Mouse (Mus musculus) cerebellum, adult 2 months (tissue): ENCODE data around the gene Ncan.

Experiments used
- CTCF ChIP-seq: fragments of 200-500 bp; IDR thresholded peaks from 2 replicates; pipeline ENCODE4 v1.5.1; 2011; ENCODE audit warnings: low read depth, mild to moderate bottlenecking, control low read depth, low read length, moderate library complexity, borderline replicate concordance; ENCODE audit not compliant: insufficient read depth
- POLR2A ChIP-seq: fragments of 200-500 bp; IDR thresholded peaks from 2 replicates; pipeline ENCODE4 v1.6.1; 2011; ENCODE audit warnings: low read length, control low read depth, borderline replicate concordance; ENCODE audit not compliant: insufficient read depth

- TF ChIP-seq CTCF (no peak), POLR2A (no peak)
Measured at GRCm38 (mm10) chr8:70129309-70129952, 8.8 kb upstream of the Ncan start.
